Mouse (Mus musculus) skeletal muscle tissue, adult 2 months (tissue): Measurements from ENCODE around the gene Gm19402.

Experiments used
- DNase-seq: peaks from one replicate; pipeline ENCODE4 v3.0.0-alpha.2; 2012; ENCODE audit warnings: low read depth, low spot score

Gene Gm19402

GRCm38 (mm10) chr10:77666342-77666741, 24.2 kb downstream of the Gm19402 start:
- DNase-seq = no peak

DNA sequence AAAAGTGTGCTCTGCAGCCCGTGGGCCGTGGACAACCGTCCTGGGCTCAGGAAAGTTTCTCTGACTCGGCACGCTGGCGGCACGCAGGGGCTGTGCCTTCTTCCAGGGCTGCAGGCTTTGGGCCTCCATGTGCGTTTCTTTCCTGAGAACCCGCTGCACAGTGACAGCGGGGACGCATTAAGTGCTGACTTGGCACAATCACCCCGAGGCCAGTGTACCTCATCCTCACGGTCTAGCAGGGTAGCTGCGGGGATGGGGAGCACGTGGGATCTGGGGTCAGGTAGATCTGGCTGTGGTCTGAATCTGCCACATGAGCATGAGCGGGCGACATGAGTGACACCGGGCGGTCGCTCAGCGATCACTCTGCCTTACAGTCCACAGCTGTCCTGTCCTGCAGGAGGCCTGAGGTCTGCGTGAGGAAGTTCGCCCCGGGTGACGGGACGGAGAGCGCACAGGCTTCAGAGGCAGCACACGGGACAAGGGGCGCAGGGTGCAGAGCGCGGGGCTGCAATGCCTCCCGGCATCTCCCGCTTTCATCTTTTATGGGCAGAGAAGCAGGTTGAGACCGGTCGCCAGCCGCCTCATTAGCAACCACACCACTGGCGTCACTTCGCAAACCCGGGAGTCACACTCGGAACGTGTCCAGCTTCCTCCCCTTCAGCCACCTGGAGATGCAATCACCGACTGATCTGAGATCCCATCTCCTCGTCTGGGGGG, 26.4 kb downstream of the Gm19402 start:
- DNase-seq = no peak

GRCm38 (mm10) chr10:77658286-77658994, 32.1 kb downstream of the Gm19402 start:
- no peak for DNase-seq

GRCm38 (mm10) chr10:77652046-77652445, 38.5 kb downstream of the Gm19402 start:
- no peak for DNase-seq

GRCm38 (mm10) chr10:77647901-77648300, 42.7 kb downstream of the Gm19402 start:
- DNase-seq = no peak

DNA sequence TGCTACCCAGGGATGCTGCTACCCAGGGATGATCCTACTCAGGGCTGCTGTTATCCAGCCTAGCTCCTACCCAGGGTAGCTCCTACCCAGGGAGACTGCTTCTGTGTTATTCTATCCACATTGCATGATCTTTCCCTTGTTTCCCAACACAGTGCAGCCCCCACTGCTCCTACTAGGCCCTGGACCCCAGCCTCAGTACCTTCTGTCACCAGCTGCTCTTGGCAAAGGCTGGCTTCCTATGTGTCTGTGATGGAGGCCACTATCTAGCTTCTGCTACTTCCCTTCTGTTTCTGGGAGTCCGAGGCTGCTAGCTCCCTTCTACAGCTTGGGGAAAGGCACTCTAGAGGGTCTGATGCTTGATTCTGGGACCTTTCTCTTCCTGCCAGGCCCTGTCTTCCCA, 43.1 kb downstream of the Gm19402 start:
- no peak for DNase-seq

DNA sequence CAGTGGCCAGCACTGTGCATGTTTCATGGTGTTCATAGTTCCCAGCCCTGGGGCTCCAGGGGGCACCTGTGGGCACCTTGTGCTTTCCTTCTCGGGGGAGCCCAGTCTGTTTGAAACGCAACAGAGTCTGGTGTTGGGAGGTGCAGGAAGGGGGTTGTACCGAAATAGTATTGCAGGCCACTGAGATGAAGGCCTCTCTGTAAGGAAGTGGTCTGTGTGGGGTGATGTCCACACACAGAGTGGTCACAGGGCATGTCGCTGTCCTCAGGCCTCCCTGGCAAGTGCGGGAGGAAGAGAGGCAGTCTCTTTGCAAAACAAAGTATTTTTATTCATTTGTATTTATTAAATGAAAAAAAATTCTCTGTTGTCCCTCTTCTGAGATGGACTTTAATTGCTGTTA, 45.0 kb downstream of the Gm19402 start:
- no peak for DNase-seq

DNA sequence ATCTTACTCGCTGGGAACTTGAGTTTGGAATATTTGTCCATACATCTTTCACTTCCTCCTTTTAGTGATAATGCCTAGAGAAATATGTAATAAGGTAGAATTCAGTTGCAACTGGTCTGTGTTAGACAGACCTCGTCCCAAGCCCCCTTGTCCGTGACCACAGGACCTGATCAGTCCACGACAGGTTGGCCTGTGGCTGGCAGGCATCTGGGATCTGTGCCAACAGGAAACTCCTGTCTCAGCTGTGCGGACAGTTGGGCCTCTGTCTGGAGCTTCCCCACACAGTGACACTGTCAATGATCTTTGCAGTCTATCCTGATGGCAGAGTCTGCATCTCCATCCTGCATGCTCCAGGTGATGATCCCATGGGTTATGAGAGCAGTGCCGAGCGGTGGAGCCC, 47.4 kb downstream of the Gm19402 start:
- DNase-seq = no peak
